Mouse (Mus musculus) embryonic fibroblast, embryonic 13.5 days (primary cell): Measurements from ENCODE around the gene Kdm4b.

ENCODE experiments used
- CTCF ChIP-seq: IDR thresholded peaks from 2 replicates; pipeline ENCODE4 v1.5.1; 2011; ENCODE audit warnings: mild to moderate bottlenecking, control low read depth, low read length, moderate library complexity, borderline replicate concordance; ENCODE audit not compliant: insufficient read depth
- POLR2A ChIP-seq: IDR thresholded peaks from 2 replicates; pipeline ENCODE4 v1.6.1; 2011; ENCODE audit warnings: low read depth, mild to moderate bottlenecking, control low read depth, low read length, moderate library complexity

- no peak for TF ChIP-seq CTCF
- no peak for TF ChIP-seq POLR2A
Measured at GRCm38 (mm10) chr17:56400221-56400620, 74.4 kb downstream of the Kdm4b start.
